ENCODE assay signal across 35 mouse cellular contexts in the genomic region with DNA sequence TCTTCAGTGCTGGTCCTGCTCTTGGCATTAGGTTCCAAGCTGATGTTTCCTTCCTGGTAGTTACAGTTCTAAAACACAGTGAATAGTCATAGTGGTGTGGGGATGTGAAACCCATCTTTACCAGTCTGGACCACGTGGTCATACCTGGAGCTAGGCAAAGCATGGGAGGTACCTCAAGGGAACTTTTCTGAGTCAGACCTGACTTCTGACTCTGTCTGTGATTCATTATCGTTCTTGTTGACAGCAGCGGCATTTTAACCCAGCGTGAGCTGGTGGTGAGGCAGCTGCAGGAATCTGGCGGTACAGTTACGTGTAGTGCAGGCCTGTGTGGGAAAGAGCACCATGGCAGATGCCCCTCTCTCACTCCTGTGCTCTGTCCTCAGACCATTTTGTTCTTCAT. TPM values are rescaled to one million over a fixed set of nuclear protein-coding genes. Genes with fewer than 3 reads are reported as not detected.
"Had no signal": no experiment of that assay in that cellular context is flagged by ENCODE, and none has a peak within 500 bp of the region (broad histone marks: within the 10 kb centered on the region; RNA-seq: fewer than 3 reads in every experiment).

No protein-coding gene starts in this region.

- DNase-seq: liver; liver, embryonic 13.5 days; liver, postnatal 0 days; lung, adult 18-20 months; lung, adult 2 months; lung, embryonic 14.5 days; lung, postnatal 10 days; lung, postnatal 14 days; lung, postnatal 36 days; lung, postnatal 4 days; midbrain, embryonic 14.5 days had no signal

- H3K4me1 ChIP-seq: limb, embryonic 10.5 days; limb, embryonic 12.5 days; limb, embryonic 13.5 days; limb, embryonic 15.5 days; liver, embryonic 12.5 days; liver, embryonic 13.5 days; liver, embryonic 15.5 days; lung, embryonic 15.5 days; midbrain, embryonic 10.5 days; midbrain, embryonic 12.5 days; midbrain, embryonic 13.5 days; midbrain, embryonic 15.5 days; neural tube, embryonic 12.5 days had no signal

- H3K9ac ChIP-seq: limb, embryonic 12.5 days; limb, embryonic 13.5 days; limb, embryonic 15.5 days; liver, embryonic 12.5 days; liver, embryonic 13.5 days; liver, embryonic 14.5 days; liver, embryonic 15.5 days; liver, postnatal 0 days; lung, embryonic 14.5 days; lung, embryonic 15.5 days; midbrain, embryonic 12.5 days; midbrain, embryonic 13.5 days; midbrain, embryonic 15.5 days; neural tube, embryonic 12.5 days had no signal

- H3K4me2 ChIP-seq: limb, embryonic 12.5 days; limb, embryonic 13.5 days; limb, embryonic 15.5 days; liver, embryonic 11.5 days; liver, embryonic 12.5 days; liver, embryonic 13.5 days; liver, embryonic 15.5 days; lung, embryonic 14.5 days; lung, embryonic 15.5 days; midbrain, embryonic 11.5 days; midbrain, embryonic 12.5 days; midbrain, embryonic 13.5 days; midbrain, embryonic 15.5 days; neural tube, embryonic 12.5 days had no signal

- H3K27ac ChIP-seq: limb, embryonic 10.5 days; limb, embryonic 12.5 days; limb, embryonic 13.5 days; limb, embryonic 15.5 days; liver, embryonic 12.5 days; liver, embryonic 13.5 days; liver, embryonic 14.5 days; liver, embryonic 15.5 days; lung, embryonic 15.5 days; macrophage; midbrain, embryonic 10.5 days; midbrain, embryonic 12.5 days; midbrain, embryonic 13.5 days; midbrain, embryonic 15.5 days; neural tube, embryonic 12.5 days had no signal

- H3K4me3 ChIP-seq: limb, embryonic 10.5 days; limb, embryonic 12.5 days; limb, embryonic 13.5 days; limb, embryonic 15.5 days; liver, embryonic 12.5 days; liver, embryonic 13.5 days; liver, embryonic 15.5 days; lung, embryonic 15.5 days; megakaryocyte, embryonic 14.5 days; midbrain, embryonic 10.5 days; midbrain, embryonic 12.5 days; midbrain, embryonic 13.5 days; midbrain, embryonic 15.5 days; myocyte; neural tube, embryonic 12.5 days had no signal

- H3K9me3 ChIP-seq: limb, embryonic 15.5 days; liver, embryonic 13.5 days; liver, embryonic 15.5 days; midbrain, embryonic 15.5 days had no signal

- H3K27me3 ChIP-seq: limb, embryonic 12.5 days; limb, embryonic 13.5 days; limb, embryonic 15.5 days; liver, embryonic 12.5 days; liver, embryonic 13.5 days; liver, embryonic 15.5 days; lung, embryonic 15.5 days; megakaryocyte, embryonic 14.5 days; midbrain, embryonic 12.5 days; midbrain, embryonic 13.5 days; midbrain, embryonic 15.5 days; neural tube, embryonic 12.5 days had no signal

RNA-seq across cellular contexts. Expression of a gene that starts 22.9 kb away (rescaled TPM):
- total RNA-seq: liver, adult 2 months; megakaryocyte progenitor cell, adult 5-6 weeks; megakaryocyte, adult 5-6 weeks; megakaryocyte-erythroid progenitor cell, adult 5-6 weeks; monocyte, adult 5-6 weeks had no signal
- polyA plus RNA-seq: liver, adult 2 months; liver, postnatal 0 days; lung, adult 2 months; macrophage; myocyte had no signal

RNA-seq across cellular contexts. Expression of a gene that starts 37.1 kb away (rescaled TPM):
- total RNA-seq: liver, adult 2 months; megakaryocyte-erythroid progenitor cell, adult 5-6 weeks; midbrain, postnatal 0 days; monocyte, adult 5-6 weeks had no signal
- polyA plus RNA-seq: liver, adult 2 months; lung, adult 2 months; macrophage; myocyte had no signal
